Mouse (Mus musculus) heart, embryonic 10.5 days (tissue): Measurements from ENCODE around the gene H1f0. TPM values are rescaled to one million over a fixed set of nuclear protein-coding genes. Genes with fewer than 3 reads are reported as not detected.
"Not testable (repeated sequence)": the region's sequence is repeated elsewhere in the genome, so short reads cannot be mapped to it uniquely, and the experiment has no call there.

Source experiments
- DNase-seq: peaks from one replicate; pipeline ENCODE4 v3.0.0-alpha.2; 2017; ENCODE audit warnings: low spot score
- H3K27ac ChIP-seq: fragments of 300-500 bp; sonication (generic); 2 replicates; pipeline ENCODE4 v1.5.1; 2016; ENCODE audit warnings: mild to moderate bottlenecking
- H3K27me3 ChIP-seq: fragments of 300-500 bp; sonication (generic); 2 replicates; pipeline ENCODE4 v1.6.1; 2016; ENCODE audit warnings: mild to moderate bottlenecking; ENCODE audit not compliant: poor library complexity, insufficient read depth, severe bottlenecking
- H3K36me3 ChIP-seq: fragments of 300-500 bp; sonication (generic); 2 replicates; pipeline ENCODE4 v1.6.1; 2016; ENCODE audit warnings: mild to moderate bottlenecking, moderate library complexity
- H3K4me1 ChIP-seq: fragments of 300-500 bp; sonication (generic); 2 replicates; pipeline ENCODE4 v1.6.1; 2016; ENCODE audit warnings: mild to moderate bottlenecking
- H3K4me3 ChIP-seq: fragments of 300-500 bp; sonication (generic); 2 replicates; pipeline ENCODE4 v1.5.1; 2016; ENCODE audit warnings: mild to moderate bottlenecking, moderate library complexity
- H3K9me3 ChIP-seq: fragments of 300-500 bp; sonication (generic); 2 replicates; pipeline ENCODE4 v1.6.1; 2016; ENCODE audit warnings: mild to moderate bottlenecking, moderate library complexity
- WGBS: fragments of 180-500 bp; shearing (Covaris S2); methylation state at CpG from one replicate; pipeline ENCODE4 v1.1.7; 2016; 5-methylcytosine and 5-hydroxymethylcytosine counted together
- polyA plus RNA-seq: library from polyadenylated mRNA; unstranded; fragments of >200 nt; fragmentation: Nextera tagmentation; extraction: Ambion mirVana; gene quantifications from 2 replicates; pipeline ENCODE4 v1.2.1, GENCODE M21; 2016

The H1f0 gene
- polyA plus RNA-seq, 1 experiment from 2014 or later, result 250 TPM

GRCm38 (mm10) chr15:79029519-79030241 lies 1.4 kb downstream of the H1f0 start:
- Histone ChIP-seq H3K9me3 (no peaks in the 10 kb centered on the region), H3K4me3 (peak overlapping the region; percentile 83), H3K4me1 (peaks cover 48% of the 10 kb centered on the region), H3K36me3 (no peaks in the 10 kb centered on the region), H3K27me3 (peaks cover 18% of the 10 kb centered on the region; the same call in 1 of the 2 replicates), H3K27ac (peak overlapping the region; percentile 100)
- WGBS, result 16% methylated on average over 11 of the region's 11 CpGs
- no peak for DNase-seq

DNA sequence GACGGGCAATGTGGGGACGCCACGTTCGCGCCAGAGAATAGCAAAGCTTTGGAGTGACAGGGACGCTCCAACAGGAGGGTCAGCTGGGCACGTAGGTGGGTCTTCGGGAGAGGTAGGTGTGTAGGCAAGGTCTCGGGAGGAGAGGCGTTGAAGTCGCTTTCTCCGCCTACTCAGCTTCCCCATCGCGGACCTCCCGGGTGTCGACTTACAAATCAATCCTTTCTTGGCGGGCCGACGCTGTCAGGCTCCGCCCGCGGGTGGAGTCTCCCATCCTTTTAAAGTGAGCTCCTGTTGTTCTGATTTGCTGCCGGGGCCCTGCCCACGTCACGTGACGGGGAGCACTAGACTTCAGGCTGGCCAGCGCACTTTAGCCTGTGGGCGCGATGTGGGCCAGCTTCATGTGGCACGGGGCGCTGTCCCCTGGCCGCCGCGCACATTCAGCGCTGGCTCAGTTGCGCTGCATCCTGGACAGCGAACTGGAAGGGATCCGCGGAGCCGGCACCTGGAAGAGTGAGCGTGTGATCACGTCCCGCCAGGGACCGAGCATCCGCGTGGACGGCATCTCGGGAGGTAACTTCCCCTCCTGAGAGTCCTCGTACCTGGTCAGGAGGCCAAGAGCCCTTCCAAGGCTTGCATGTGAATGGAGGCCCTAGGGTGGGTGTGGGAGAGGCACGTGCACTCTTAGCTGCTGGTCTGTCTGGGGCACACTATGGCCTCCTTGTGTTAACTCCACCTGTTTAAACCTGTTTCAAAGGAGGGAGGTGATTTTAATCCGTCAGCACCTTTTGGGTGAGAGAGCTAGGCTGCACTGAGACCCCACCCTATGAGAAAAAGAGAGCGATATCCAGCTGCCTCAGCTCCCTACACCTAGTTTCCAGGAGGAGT lies 2.5 kb downstream of the H1f0 start:
- peak; percentile 97 for DNase-seq
- Histone ChIP-seq H3K27me3 (0 out of 2 replicates have a peak, but pooled peaks cover 10% of the 10 kb centered on the region), H3K36me3 (peaks cover 2% of the 10 kb centered on the region; the same call in 1 of the 2 replicates), H3K27ac (peak overlapping the region; percentile 100), H3K4me1 (peaks cover 42% of the 10 kb centered on the region), H3K9me3 (no peaks in the 10 kb centered on the region), H3K4me3 (peak overlapping the region; percentile 83)
- 1% methylated on average over 52 of the region's 52 CpGs for WGBS

- H3K27ac ChIP-seq, H3K4me3 ChIP-seq, DNase-seq, H3K9me3 ChIP-seq: not testable (repeated sequence)
- Histone ChIP-seq H3K4me1 (peaks cover 37% of the 10 kb centered on the region), H3K36me3 (peaks cover 12% of the 10 kb centered on the region), H3K27me3 (peaks cover 13% of the 10 kb centered on the region; the same call in 1 of the 2 replicates)
- 91% methylated on average over 5 of the region's 5 CpGs for WGBS
These were observed 3.7 kb downstream of the H1f0 start for GRCm38 (mm10) chr15:79031908-79032307.

GRCm38 (mm10) chr15:79037913-79038328 lies 9.7 kb downstream of the H1f0 start:
- Histone ChIP-seq H3K9me3 (no peaks in the 10 kb centered on the region), H3K27me3 (peaks cover 58% of the 10 kb centered on the region), H3K27ac (no peak overlapping the region), H3K36me3 (peaks cover 16% of the 10 kb centered on the region), H3K4me3 (peak overlapping the region; percentile 6; the same call in 1 of the 2 replicates), H3K4me1 (peaks cover 32% of the 10 kb centered on the region)
- peak; percentile 91 for DNase-seq
- 11% methylated on average over 14 of the region's 14 CpGs for WGBS

GRCm38 (mm10) chr15:79038331-79038730 lies 10.1 kb downstream of the H1f0 start:
- Histone ChIP-seq H3K9me3 (no peaks in the 10 kb centered on the region), H3K27me3 (peaks cover 63% of the 10 kb centered on the region), H3K4me3 (no peak overlapping the region), H3K36me3 (peaks cover 16% of the 10 kb centered on the region), H3K4me1 (peaks cover 36% of the 10 kb centered on the region), H3K27ac (no peak overlapping the region)
- no peak for DNase-seq
- 63% methylated on average over 10 of the region's 10 CpGs for WGBS

DNA sequence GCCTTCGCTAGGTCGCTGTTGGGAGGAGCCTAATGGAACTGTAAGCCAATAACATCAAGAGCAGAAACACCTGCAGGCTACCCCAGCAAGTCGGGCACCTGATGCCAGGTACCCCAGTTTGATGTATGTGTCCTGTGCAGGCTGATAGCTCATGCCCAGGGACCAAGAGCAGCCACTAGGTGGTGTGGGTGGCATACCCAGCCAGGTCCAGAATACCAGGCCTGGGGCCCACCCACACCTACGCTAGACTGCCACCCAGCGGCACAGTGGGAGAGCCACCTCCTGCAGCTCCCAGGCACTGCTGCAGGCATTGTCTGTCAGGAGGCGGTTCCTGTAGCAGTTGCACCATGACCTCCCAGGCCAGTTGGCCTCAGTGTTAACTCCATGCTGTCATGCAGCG lies 10.6 kb downstream of the H1f0 start:
- H3K9me3 ChIP-seq, result no peaks in the 10 kb centered on the region
- no peak overlapping the region for H3K4me3 ChIP-seq
- WGBS, result 13% methylated on average over 7 of the region's 7 CpGs
- no peak overlapping the region for H3K27ac ChIP-seq
- DNase-seq, result peak; percentile 94
- H3K4me1 ChIP-seq, result peaks cover 37% of the 10 kb centered on the region
- H3K36me3 ChIP-seq, result peaks cover 16% of the 10 kb centered on the region
- peaks cover 68% of the 10 kb centered on the region for H3K27me3 ChIP-seq

GRCm38 (mm10) chr15:79040501-79041416 lies 12.5 kb downstream of the H1f0 start:
- H3K36me3 ChIP-seq, result peaks cover 14% of the 10 kb centered on the region
- no peak overlapping the region for H3K27ac ChIP-seq
- H3K4me1 ChIP-seq, result peaks cover 37% of the 10 kb centered on the region
- no peaks in the 10 kb centered on the region for H3K9me3 ChIP-seq
- H3K27me3 ChIP-seq, result peaks cover 82% of the 10 kb centered on the region
- WGBS, result 21% methylated on average over 24 of the region's 24 CpGs
- peak overlapping the region; percentile 41 for H3K4me3 ChIP-seq
- no peak for DNase-seq

GRCm38 (mm10) chr15:79041585-79041984 lies 13.3 kb downstream of the H1f0 start, which contains the start of gene Galr3:
TSS of gene Galr3 (plus strand) at chr15:79041885.
- H3K4me3 ChIP-seq, result peak within 1 kb of the TSS; percentile 69
- peaks cover 79% of the 10 kb centered on the region for H3K27me3 ChIP-seq
- H3K27ac ChIP-seq, result peak within 1 kb of the TSS; percentile 80; the same call in 1 of the 2 replicates
- WGBS, result 73% methylated on average over 6 of the region's 6 CpGs
- H3K4me1 ChIP-seq, result peaks cover 37% of the 10 kb centered on the region
- no peak for DNase-seq
- H3K36me3 ChIP-seq, result peaks cover 7% of the 10 kb centered on the region
- no peaks in the 10 kb centered on the region for H3K9me3 ChIP-seq

- Histone ChIP-seq H3K27me3 (peaks cover 83% of the 10 kb centered on the region), H3K4me3 (peak overlapping the region; percentile 69), H3K4me1 (peaks cover 36% of the 10 kb centered on the region), H3K36me3 (no peaks in the 10 kb centered on the region), H3K27ac (peak overlapping the region; percentile 80), H3K9me3 (no peaks in the 10 kb centered on the region)
- whole genome bisulfite sequencing, result under 1% methylated on average over 105 of the region's 105 CpGs
- no peak for DNase-seq
These were observed 14.7 kb downstream of the H1f0 start for GRCm38 (mm10) chr15:79042721-79043491.

DNA sequence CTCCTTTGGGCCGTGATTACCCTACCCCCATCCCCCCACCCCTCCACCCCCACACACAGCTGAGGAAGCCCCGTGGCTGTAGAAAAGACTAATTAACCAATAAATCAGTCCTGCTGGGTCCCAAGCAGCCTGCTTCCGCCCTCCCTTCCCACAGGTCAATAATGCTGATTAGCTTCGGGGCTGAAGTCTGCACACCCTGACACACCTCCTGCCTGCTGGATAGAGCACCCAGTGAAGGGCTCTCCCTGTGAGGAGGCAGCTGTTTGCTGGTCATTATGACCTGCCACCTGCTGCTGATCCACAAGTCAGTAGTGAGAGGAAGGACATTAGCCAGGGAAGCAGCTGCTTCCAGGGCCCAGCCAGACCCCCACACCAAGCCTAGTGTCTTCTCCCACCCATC lies 16.6 kb downstream of the H1f0 start:
- peaks cover 25% of the 10 kb centered on the region for H3K4me1 ChIP-seq
- no peak for DNase-seq
- H3K36me3 ChIP-seq, result no peaks in the 10 kb centered on the region
- H3K27me3 ChIP-seq, result peaks cover 72% of the 10 kb centered on the region
- H3K4me3 ChIP-seq, result no peak overlapping the region
- no peak overlapping the region for H3K27ac ChIP-seq
- WGBS, result 28% methylated on average over 4 of the region's 4 CpGs
- no peaks in the 10 kb centered on the region for H3K9me3 ChIP-seq

DNA sequence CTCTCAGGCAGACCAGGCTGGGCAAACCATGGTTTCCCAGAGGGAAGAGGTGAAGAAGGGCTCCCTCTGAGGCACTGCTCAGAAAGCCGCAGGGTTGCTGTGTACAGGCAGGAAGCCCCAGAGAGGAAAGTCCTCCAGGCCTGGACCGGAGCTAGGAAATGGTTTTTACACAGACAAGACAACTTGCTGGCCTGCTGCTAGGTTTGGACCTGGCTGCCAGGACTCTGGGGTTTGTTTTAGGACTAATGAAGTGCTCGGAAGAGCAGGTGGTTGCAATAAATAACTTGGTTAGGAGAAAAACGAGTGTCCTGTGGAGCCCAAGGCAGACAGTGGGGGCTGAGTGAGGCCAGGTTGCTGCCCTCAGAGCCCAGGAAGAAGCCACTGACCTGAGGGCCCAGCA lies 19.9 kb downstream of the H1f0 start:
- DNase-seq, result no peak
- H3K27me3 ChIP-seq, result peaks cover 39% of the 10 kb centered on the region
- peaks cover 11% of the 10 kb centered on the region for H3K36me3 ChIP-seq
- WGBS, result 74% methylated on average over 4 of the region's 4 CpGs
- no peak overlapping the region for H3K4me3 ChIP-seq
- no peak overlapping the region for H3K27ac ChIP-seq
- peaks cover 23% of the 10 kb centered on the region for H3K4me1 ChIP-seq
- H3K9me3 ChIP-seq, result no peaks in the 10 kb centered on the region
